Mouse (Mus musculus): Measurements from ENCODE around the gene Prkce. TPM values are rescaled to one million over a fixed set of nuclear protein-coding genes. Genes with fewer than 3 reads are reported as not detected.

Gene Prkce
- polyA plus RNA-seq, 1 experiment = 3.3 TPM

- WGBS = 84% methylated on average over 10 of the region's 10 CpGs
- no peak overlapping the region for H3K27ac ChIP-seq (ENCODE audit: insufficient read depth, low read depth, low read length)
- no peaks in the 10 kb centered on the region for H3K36me3 ChIP-seq (ENCODE audit: control insufficient read depth, insufficient read depth, low read length)
These were observed 199.3 kb downstream of the Prkce start for GRCm38 (mm10) chr17:86366919-86367318.

DNA sequence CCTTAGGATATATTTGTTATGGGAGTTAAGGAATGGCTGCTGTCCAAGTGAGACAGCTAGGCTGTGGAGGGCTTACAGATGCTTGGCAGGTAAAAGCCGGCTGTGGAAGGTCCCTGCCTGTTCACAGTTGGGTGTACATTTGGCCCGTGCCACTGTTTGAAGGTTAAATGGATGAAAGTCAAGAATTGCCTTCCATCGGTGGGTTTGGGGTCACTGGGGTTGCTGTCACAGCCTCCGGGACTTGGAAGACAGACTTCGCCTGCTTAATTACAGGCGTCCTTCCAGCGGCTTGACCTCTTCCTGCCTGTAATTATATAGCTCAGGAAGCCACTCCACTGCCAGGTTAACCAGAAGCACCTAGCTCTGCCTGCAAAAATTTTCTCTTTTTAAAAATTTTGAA, 200.1 kb downstream of the Prkce start:
- Histone ChIP-seq H3K27ac (ENCODE audit: insufficient read depth, low read depth, low read length) (no peak overlapping the region), H3K4me1 (ENCODE audit: control insufficient read depth, insufficient read depth, insufficient read length, low read length) (no peaks in the 10 kb centered on the region; the same call in 1 of the 2 replicates), H3K4me3 (ENCODE audit: low read depth, low read length) (no peak overlapping the region), H3K27me3 (ENCODE audit: control insufficient read depth, insufficient read depth, low read length) (no peaks in the 10 kb centered on the region), H3K36me3 (ENCODE audit: control insufficient read depth, insufficient read depth, low read length) (no peaks in the 10 kb centered on the region)
- 63% methylated on average over 7 of the region's 7 CpGs for WGBS
- TF ChIP-seq POLR2A (IDR thresholded peaks at IDR 0.05; ENCODE audit: low read depth, low read length) (no peak), CTCF (IDR thresholded peaks at IDR 0.05; ENCODE audit: extremely low read depth, insufficient read length, insufficient replicate concordance, low read depth, low read length) (no peak)

More at GRCm38 (mm10) chr17:86366919-86367318, 199.3 kb downstream of the Prkce start:
- TF ChIP-seq CTCF (IDR thresholded peaks at IDR 0.05; ENCODE audit: extremely low read depth, insufficient read length, insufficient replicate concordance, low read depth, low read length) = no peak
- no peak for TF ChIP-seq POLR2A (IDR thresholded peaks at IDR 0.05; ENCODE audit: low read depth, low read length)
- no peak overlapping the region for H3K4me3 ChIP-seq (ENCODE audit: low read depth, low read length)
- no peaks in the 10 kb centered on the region; the same call in 1 of the 2 replicates for H3K4me1 ChIP-seq (ENCODE audit: control insufficient read depth, insufficient read depth, insufficient read length, low read length)
- H3K27me3 ChIP-seq (ENCODE audit: control insufficient read depth, insufficient read depth, low read length) = no peaks in the 10 kb centered on the region

DNA sequence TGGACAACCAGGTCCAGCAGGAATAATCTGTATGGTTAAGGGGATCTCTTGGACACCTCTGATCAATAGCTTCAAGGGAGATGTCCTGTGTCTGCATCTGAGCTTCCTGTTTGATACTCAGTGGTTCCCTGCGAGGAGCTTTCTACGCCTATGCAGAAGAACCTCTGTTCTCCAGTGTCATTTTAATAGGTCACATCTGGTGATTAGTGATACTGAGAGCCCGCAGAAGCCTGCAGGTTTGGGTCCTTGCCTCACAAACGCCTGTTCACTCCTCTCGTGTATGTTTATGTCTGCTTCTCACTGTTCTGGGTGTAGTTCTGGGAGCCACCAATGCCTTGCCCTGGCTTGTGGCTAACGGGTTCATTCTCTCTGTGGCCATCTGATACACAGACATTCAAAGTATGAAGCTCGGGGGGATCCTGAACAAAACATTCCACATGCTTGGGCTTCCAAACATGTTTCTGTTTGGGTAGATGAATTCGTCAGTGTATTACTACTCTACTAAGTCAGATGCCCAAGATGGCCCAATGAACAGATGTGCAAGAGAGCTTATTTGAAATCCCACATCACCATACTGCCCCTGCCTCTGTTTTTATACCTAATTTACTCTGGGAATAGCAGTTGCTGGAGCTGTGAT, 202.6 kb downstream of the Prkce start:
- Histone ChIP-seq H3K4me1 (ENCODE audit: control insufficient read depth, insufficient read depth, insufficient read length, low read length) (no peaks in the 10 kb centered on the region; the same call in 1 of the 2 replicates), H3K27me3 (ENCODE audit: control insufficient read depth, insufficient read depth, low read length) (no peaks in the 10 kb centered on the region), H3K4me3 (ENCODE audit: low read depth, low read length) (no peak overlapping the region), H3K27ac (ENCODE audit: insufficient read depth, low read depth, low read length) (no peak overlapping the region), H3K36me3 (ENCODE audit: control insufficient read depth, insufficient read depth, low read length) (no peaks in the 10 kb centered on the region)
- WGBS = 76% methylated on average over 8 of the region's 8 CpGs
- no peak for TF ChIP-seq POLR2A (IDR thresholded peaks at IDR 0.05; ENCODE audit: low read depth, low read length)
- TF ChIP-seq CTCF (IDR thresholded peaks at IDR 0.05; ENCODE audit: extremely low read depth, insufficient read length, insufficient replicate concordance, low read depth, low read length) = no peak

DNA sequence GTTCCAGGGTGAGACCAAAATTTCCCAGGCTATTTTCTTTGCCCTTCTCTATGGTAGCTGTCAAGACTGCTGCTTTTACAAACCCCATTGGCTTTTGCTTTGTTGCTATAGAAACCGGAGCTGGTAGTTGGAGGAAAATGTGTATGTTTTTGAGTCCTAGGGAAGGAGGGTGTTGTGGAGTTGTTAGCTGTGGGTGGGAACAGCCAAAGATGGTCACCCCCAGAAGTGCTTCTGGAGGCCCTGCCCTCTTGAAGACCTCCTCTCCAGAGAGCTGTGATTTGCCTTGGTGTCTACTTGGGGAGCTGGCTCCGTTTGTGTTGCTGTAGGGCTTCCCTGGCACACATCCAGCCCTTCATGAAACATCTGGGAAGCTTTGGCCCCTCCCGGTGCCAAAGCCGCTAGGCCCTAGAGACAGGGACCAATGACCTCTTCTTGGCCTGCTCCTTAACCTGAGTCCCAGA, 203.5 kb downstream of the Prkce start:
- H3K27ac ChIP-seq (ENCODE audit: insufficient read depth, low read depth, low read length) = no peak overlapping the region
- H3K4me1 ChIP-seq (ENCODE audit: control insufficient read depth, insufficient read depth, insufficient read length, low read length) = no peaks in the 10 kb centered on the region; the same call in 1 of the 2 replicates
- H3K36me3 ChIP-seq (ENCODE audit: control insufficient read depth, insufficient read depth, low read length) = no peaks in the 10 kb centered on the region
- no peak overlapping the region for H3K4me3 ChIP-seq (ENCODE audit: low read depth, low read length)
- 40% methylated on average over 4 of the region's 4 CpGs for WGBS
- TF ChIP-seq POLR2A (IDR thresholded peaks at IDR 0.05; ENCODE audit: low read depth, low read length) (no peak), CTCF (IDR thresholded peaks at IDR 0.05; ENCODE audit: extremely low read depth, insufficient read length, insufficient replicate concordance, low read depth, low read length) (no peak)
- H3K27me3 ChIP-seq (ENCODE audit: control insufficient read depth, insufficient read depth, low read length) = no peaks in the 10 kb centered on the region

DNA sequence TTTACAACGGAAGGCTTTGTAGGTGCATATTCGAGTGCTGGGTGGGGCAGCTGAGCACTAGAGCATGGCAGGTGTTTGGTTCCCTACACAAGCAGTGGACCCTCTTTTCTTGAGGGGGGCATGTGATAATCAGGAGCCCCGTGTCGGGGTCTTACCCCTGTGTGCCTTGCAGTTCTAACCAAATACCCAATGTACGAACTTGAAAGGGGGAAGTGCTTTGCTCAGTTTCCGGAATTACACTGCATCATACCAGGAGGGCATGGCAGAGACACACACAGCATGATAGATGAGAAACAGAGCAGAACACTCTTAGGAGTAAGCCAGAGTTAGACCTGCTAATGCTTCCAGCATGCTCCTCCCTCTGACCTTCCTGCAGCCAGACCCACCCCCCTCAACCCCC, 208.8 kb downstream of the Prkce start:
- Histone ChIP-seq H3K27ac (ENCODE audit: insufficient read depth, low read depth, low read length) (no peak overlapping the region), H3K36me3 (ENCODE audit: control insufficient read depth, insufficient read depth, low read length) (no peaks in the 10 kb centered on the region), H3K4me3 (ENCODE audit: low read depth, low read length) (no peak overlapping the region), H3K27me3 (ENCODE audit: control insufficient read depth, insufficient read depth, low read length) (no peaks in the 10 kb centered on the region), H3K4me1 (ENCODE audit: control insufficient read depth, insufficient read depth, insufficient read length, low read length) (no peaks in the 10 kb centered on the region)
- no peak for TF ChIP-seq POLR2A (IDR thresholded peaks at IDR 0.05; ENCODE audit: low read depth, low read length)
- no peak for TF ChIP-seq CTCF (IDR thresholded peaks at IDR 0.05; ENCODE audit: extremely low read depth, insufficient read length, insufficient replicate concordance, low read depth, low read length)
- WGBS = 77% methylated on average over 6 of the region's 6 CpGs

GRCm38 (mm10) chr17:86377863-86378262, 210.3 kb downstream of the Prkce start:
- Histone ChIP-seq H3K4me3 (ENCODE audit: low read depth, low read length) (no peak overlapping the region), H3K27ac (ENCODE audit: insufficient read depth, low read depth, low read length) (no peak overlapping the region), H3K4me1 (ENCODE audit: control insufficient read depth, insufficient read depth, insufficient read length, low read length) (no peaks in the 10 kb centered on the region), H3K27me3 (ENCODE audit: control insufficient read depth, insufficient read depth, low read length) (no peaks in the 10 kb centered on the region), H3K36me3 (ENCODE audit: control insufficient read depth, insufficient read depth, low read length) (no peaks in the 10 kb centered on the region)
- WGBS = 93% methylated on average over 9 of the region's 9 CpGs
- no peak for TF ChIP-seq CTCF (IDR thresholded peaks at IDR 0.05; ENCODE audit: extremely low read depth, insufficient read length, insufficient replicate concordance, low read depth, low read length)

DNA sequence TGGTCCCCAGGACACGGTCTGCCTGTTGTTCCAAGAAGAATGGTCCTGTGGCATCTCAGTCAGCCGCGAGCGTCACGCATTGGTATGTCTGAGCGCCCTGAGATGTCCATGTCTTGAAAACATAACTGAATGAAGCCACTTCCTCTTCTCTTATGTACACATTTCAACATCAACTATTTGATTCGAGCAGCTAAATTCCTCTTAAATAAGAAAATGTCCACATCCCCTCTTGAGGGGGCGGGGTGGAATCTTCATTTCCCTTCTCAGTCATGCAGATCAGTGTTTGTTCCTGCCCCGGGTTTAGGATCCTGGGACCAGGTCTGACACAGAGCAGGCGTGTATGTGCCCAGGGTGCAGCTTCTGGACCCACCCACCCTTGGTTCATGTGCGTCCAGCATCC, 211.0 kb downstream of the Prkce start:
- Histone ChIP-seq H3K4me3 (ENCODE audit: low read depth, low read length) (no peak overlapping the region), H3K36me3 (ENCODE audit: control insufficient read depth, insufficient read depth, low read length) (no peaks in the 10 kb centered on the region), H3K27ac (ENCODE audit: insufficient read depth, low read depth, low read length) (no peak overlapping the region), H3K4me1 (ENCODE audit: control insufficient read depth, insufficient read depth, insufficient read length, low read length) (no peaks in the 10 kb centered on the region), H3K27me3 (ENCODE audit: control insufficient read depth, insufficient read depth, low read length) (no peaks in the 10 kb centered on the region)
- TF ChIP-seq CTCF (IDR thresholded peaks at IDR 0.05; ENCODE audit: extremely low read depth, insufficient read length, insufficient replicate concordance, low read depth, low read length) (no peak), POLR2A (IDR thresholded peaks at IDR 0.05; ENCODE audit: low read depth, low read length) (no peak)
- WGBS = 78% methylated on average over 11 of the region's 11 CpGs

Measured in small intestine, adult 2 months (tissue).